Mouse (Mus musculus) CH12.LX (cell line): Measurements from ENCODE around the gene Prkcb. TPM values are rescaled to one million over a fixed set of nuclear protein-coding genes. Genes with fewer than 3 reads are reported as not detected.
A peak's percentile ranks its signal among the peaks of the same experiment; 100 is the strongest.

Experiments used
- DNase-seq: peaks from one replicate; pipeline ENCODE4 v3.0.0-alpha.2; 2013; ENCODE audit errors: extremely low read depth
- H3K27ac ChIP-seq: 2 replicates; pipeline ENCODE4 v1.5.1; 2012; ENCODE audit warnings: low read depth, mild to moderate bottlenecking, control low read depth, moderate library complexity; ENCODE audit not compliant: insufficient read depth
- H3K27me3 ChIP-seq: replicated peaks from 2 replicates; pipeline ENCODE3; 2012; ENCODE audit warnings: inconsistent platforms
- H3K36me3 ChIP-seq, 2 experiments: replicated peaks in 1 of 2; 2 replicates each; pipeline versions ENCODE3 to v1.6.1; 2012; ENCODE audit warnings: inconsistent platforms in 1 of 2, low read length in 1 of 2, mild to moderate bottlenecking in 1 of 2, mixed read lengths in 1 of 2, moderate library complexity in 1 of 2; ENCODE audit not compliant: control insufficient read depth in 1 of 2, insufficient read depth in 1 of 2
- H3K4me1 ChIP-seq, 2 experiments: 2 replicates each; pipeline ENCODE4 v1.6.1; 2012; ENCODE audit warnings: inconsistent platforms in 1 of 2, moderate library complexity in 1 of 2; ENCODE audit not compliant: insufficient read depth in 2 of 2, control insufficient read depth in 1 of 2
- H3K4me2 ChIP-seq: 2 replicates; pipeline ENCODE4 v1.6.1; 2012; ENCODE audit warnings: low read depth, mild to moderate bottlenecking, control low read depth; ENCODE audit not compliant: poor library complexity, insufficient read depth, severe bottlenecking
- H3K4me3 ChIP-seq, 3 experiments: fragments of 150-350 bp in 1 of 3; sonication (generic) in 1 of 3; replicated peaks in 1 of 3; 2 replicates each; pipeline versions ENCODE3 to v1.5.1; 2011 to 2012; ENCODE audit warnings: low read depth in 2 of 3, low read length in 2 of 3, mild to moderate bottlenecking in 2 of 3, moderate library complexity in 2 of 3, control low read depth in 1 of 3, improper control_type of control experiment in 1 of 3, inconsistent platforms in 1 of 3, mixed read lengths in 1 of 3; ENCODE audit not compliant: poor library complexity in 1 of 3
- H3K79me2 ChIP-seq: replicated peaks from 2 replicates; pipeline ENCODE4 v1.6.1; 2012; ENCODE audit warnings: mild to moderate bottlenecking, moderate library complexity; ENCODE audit not compliant: control insufficient read depth, poor library complexity, insufficient read depth, severe bottlenecking; ENCODE audit errors: extremely low read depth
- H3K9ac ChIP-seq: 2 replicates; pipeline ENCODE4 v1.6.1; 2012; ENCODE audit warnings: low read depth, mild to moderate bottlenecking, control low read depth, moderate library complexity; ENCODE audit not compliant: insufficient read depth
- H3K9me3 ChIP-seq: replicated peaks from 2 replicates; pipeline ENCODE3; 2012; ENCODE audit warnings: low read length, inconsistent platforms, mixed read lengths
- BHLHE40 ChIP-seq: IDR thresholded peaks from 2 replicates; pipeline ENCODE4 v1.6.1; 2011; ENCODE audit warnings: mild to moderate bottlenecking, low read depth, low read length, improper control_type of control experiment
- CHD2 ChIP-seq: IDR thresholded peaks from 2 replicates; pipeline ENCODE4 v1.6.1; 2011; ENCODE audit warnings: low read length, improper control_type of control experiment
- ETS1 ChIP-seq: conservative IDR thresholded peaks from 2 replicates; pipeline ENCODE4 v1.6.1; 2012; ENCODE audit warnings: low read depth, mild to moderate bottlenecking, inconsistent platforms, low read length, improper control_type of control experiment, moderate library complexity
- IRF4 ChIP-seq: IDR thresholded peaks from 2 replicates; pipeline ENCODE4 v1.6.1; 2014; ENCODE audit warnings: low read depth, mild to moderate bottlenecking, inconsistent platforms, low read length, improper control_type of control experiment
- JUN ChIP-seq: IDR thresholded peaks from 2 replicates; pipeline ENCODE4 v1.6.1; 2011; ENCODE audit warnings: low read depth, mild to moderate bottlenecking, low read length, improper control_type of control experiment, moderate library complexity; ENCODE audit not compliant: insufficient read depth
- KAT2A ChIP-seq: IDR thresholded peaks from 2 replicates; pipeline ENCODE4 v1.6.1; 2012; ENCODE audit warnings: low read length, improper control_type of control experiment, inconsistent platforms; ENCODE audit not compliant: insufficient replicate concordance
- MAX ChIP-seq: IDR thresholded peaks from 2 replicates; pipeline ENCODE4 v1.6.1; 2011; ENCODE audit warnings: low read length, improper control_type of control experiment
- MAZ ChIP-seq: IDR thresholded peaks from 2 replicates; pipeline ENCODE4 v1.6.1; 2012; ENCODE audit warnings: low read depth, mild to moderate bottlenecking, inconsistent platforms, low read length, improper control_type of control experiment, moderate library complexity
- MEF2A ChIP-seq: IDR thresholded peaks from 2 replicates; pipeline ENCODE4 v1.6.1; 2014; ENCODE audit warnings: low read depth, mild to moderate bottlenecking, inconsistent platforms, low read length, improper control_type of control experiment, borderline replicate concordance
- MXI1 ChIP-seq: IDR thresholded peaks from 2 replicates; pipeline ENCODE4 v1.6.1; 2011; ENCODE audit warnings: mild to moderate bottlenecking, low read depth, low read length, improper control_type of control experiment
- MYC ChIP-seq: IDR thresholded peaks from 2 replicates; pipeline ENCODE4 v1.6.1; 2011; ENCODE audit warnings: low read depth, mild to moderate bottlenecking, improper control_type of control experiment, low read length
- POLR2A ChIP-seq: IDR thresholded peaks from 2 replicates; pipeline ENCODE4 v1.6.1; 2011; ENCODE audit warnings: low read depth, mild to moderate bottlenecking, improper control_type of control experiment, low read length
- TBP ChIP-seq: conservative IDR thresholded peaks from 2 replicates; pipeline ENCODE4 v1.6.1; 2011; ENCODE audit warnings: low read depth, low read length, improper control_type of control experiment
- UBTF ChIP-seq: IDR thresholded peaks from 2 replicates; pipeline ENCODE4 v1.6.1; 2012; ENCODE audit warnings: low read depth, mild to moderate bottlenecking, inconsistent platforms, low read length, improper control_type of control experiment, moderate library complexity
- USF2 ChIP-seq: conservative IDR thresholded peaks from 2 replicates; pipeline ENCODE4 v1.6.1; 2011; ENCODE audit warnings: low read depth, low read length, improper control_type of control experiment
- ZC3H11A ChIP-seq: IDR thresholded peaks from 2 replicates; pipeline ENCODE4 v1.6.1; 2012; ENCODE audit warnings: low read depth, mild to moderate bottlenecking, inconsistent platforms, low read length, improper control_type of control experiment
- ZMIZ1 ChIP-seq: IDR thresholded peaks from 2 replicates; pipeline ENCODE4 v1.6.1; 2012; ENCODE audit warnings: low read depth, mild to moderate bottlenecking, inconsistent platforms, low read length, improper control_type of control experiment
- ZNF384 ChIP-seq: IDR thresholded peaks from 2 replicates; pipeline ENCODE4 v1.6.1; 2012; ENCODE audit warnings: low read depth, low read length, improper control_type of control experiment, inconsistent platforms
- dilution Hi-C: fragments of 300-500 bp; cut with MboI; formaldehyde crosslinking; loops from 2 replicates; pipeline ENCODE4 v1.14.3; 2020; ENCODE audit warnings: low sequenced_read_pairs; ENCODE audit not compliant: extremely low pct_unique_long_range_greater_than_20kb, extremely low pct_ligation_motif_present
- in situ Hi-C: fragments of 300-500 bp; cut with MboI; formaldehyde crosslinking; loops from 3 replicates; pipeline ENCODE4 v1.14.3; 2019; ENCODE audit warnings: low sequenced_read_pairs, low pct_ligation_motif_present, low pct_unique_long_range_greater_than_20kb, mixed read lengths
- polyA plus RNA-seq: library from polyadenylated mRNA; unstranded; fragments of >175 nt; gene quantifications from 2 replicates; pipeline ENCODE4 v1.2.1, GENCODE M21; 2012; ENCODE audit warnings: low read depth; ENCODE audit not compliant: insufficient read length
- total RNA-seq, 2 experiments: library from RNA; depleted of rRNA; stranded (reverse); fragments of 300-350 nt in 1 of 2; fragments of >200 nt in 1 of 2; gene quantifications; 2 replicates each; pipeline ENCODE4 v1.2.3; 2012 to 2014

Prkcb gene
- total and polyA plus RNA-seq, 3 experiments, result 323 to 463 (median 337) TPM

DNA sequence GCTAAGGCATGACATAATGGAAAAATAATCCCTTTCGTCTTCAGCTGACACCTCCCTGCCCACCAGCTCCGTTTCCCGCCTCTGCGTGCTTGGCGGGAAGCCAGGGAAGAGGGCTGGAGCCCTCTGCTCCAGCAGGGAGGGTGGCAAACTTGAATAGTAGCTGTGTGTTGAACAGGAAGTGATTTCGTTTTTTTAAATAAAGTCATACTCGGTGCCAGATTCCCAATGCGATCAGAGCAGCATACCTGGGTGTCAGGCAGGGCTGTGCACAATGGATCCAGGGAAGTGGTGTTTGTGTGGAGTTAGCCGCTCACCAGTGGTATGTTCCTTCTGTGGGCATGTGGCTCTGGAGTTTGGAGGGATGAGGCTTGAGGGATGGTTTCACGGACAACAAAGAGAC is 89.9 kb downstream of the Prkcb start:
- no peaks in the 10 kb centered on the region for H3K27me3 ChIP-seq
- no peak overlapping the region for H3K4me3 ChIP-seq
- dilution Hi-C loops, result no loop called here

DNA sequence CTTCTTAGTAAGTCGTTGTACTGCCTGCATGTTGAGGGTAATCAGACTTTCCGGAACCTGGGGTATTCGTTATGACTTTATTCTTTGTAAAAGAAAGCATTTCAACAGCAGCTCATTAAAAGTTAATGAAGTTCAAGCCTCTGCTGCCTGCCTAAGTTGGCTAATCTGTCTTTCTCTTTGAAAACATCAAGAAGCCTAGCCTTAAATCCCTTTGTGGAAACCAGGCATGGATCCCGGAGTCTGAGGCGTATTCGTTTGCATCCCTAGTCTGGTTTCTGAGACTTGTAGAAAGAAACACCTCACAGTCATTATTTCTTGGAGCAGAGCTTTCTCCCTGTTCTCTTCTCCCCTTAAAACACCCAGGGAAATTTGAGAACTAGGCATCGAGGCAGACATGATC is 90.7 kb downstream of the Prkcb start:
- no peaks in the 10 kb centered on the region for H3K9me3 ChIP-seq
- in situ Hi-C loops (no loop called here), dilution Hi-C loops (no loop called here)
- no peak for DNase-seq
- no peak overlapping the region for H3K9ac ChIP-seq
- H3K4me1 ChIP-seq, result peaks cover 19 to 76% of the 10 kb centered on the region in 2 experiments
- no peak overlapping the region for H3K4me2 ChIP-seq
- H3K79me2 ChIP-seq, result peaks cover 69% of the 10 kb centered on the region
- H3K27ac ChIP-seq, result peak overlapping the region; percentile 17; the same call in 1 of the 2 replicates
- no peak for TF ChIP-seq MXI1
- TF ChIP-seq MYC, result no peak
- TF ChIP-seq TBP, result no peak
- TF ChIP-seq ZC3H11A, result no peak
- no peak for TF ChIP-seq JUN
- TF ChIP-seq USF2, result no peak
- no peak for TF ChIP-seq MAX
- no peak for TF ChIP-seq ZMIZ1
- no peak for TF ChIP-seq MEF2A
- no peak for TF ChIP-seq ETS1
- no peaks in the 10 kb centered on the region for H3K27me3 ChIP-seq
- H3K4me3 ChIP-seq, result no peak overlapping the region
- H3K36me3 ChIP-seq, result peaks cover 23 to 74% of the 10 kb centered on the region in 2 experiments

More for the DNA sequence above, 89.9 kb downstream of the Prkcb start:
- Histone ChIP-seq H3K4me2 (no peak overlapping the region), H3K27ac (no peak overlapping the region), H3K9me3 (no peaks in the 10 kb centered on the region), H3K36me3 (peaks cover 23 to 72% of the 10 kb centered on the region in 2 experiments), H3K9ac (no peak overlapping the region), H3K79me2 (peaks cover 68% of the 10 kb centered on the region), H3K4me1 (peaks cover 21 to 75% of the 10 kb centered on the region in 2 experiments)
- in situ Hi-C loops, result no loop called here
- DNase-seq, result no peak
- no peak for TF ChIP-seq ZNF384
- TF ChIP-seq IRF4, result no peak
- no peak for TF ChIP-seq MEF2A
- no peak for TF ChIP-seq POLR2A
- TF ChIP-seq MXI1, result no peak
- TF ChIP-seq ZC3H11A, result no peak
- no peak for TF ChIP-seq USF2
- TF ChIP-seq UBTF, result no peak
- TF ChIP-seq MAX, result no peak
- TF ChIP-seq KAT2A, result no peak
- TF ChIP-seq ZMIZ1, result no peak
- no peak for TF ChIP-seq TBP
- no peak for TF ChIP-seq CHD2
- TF ChIP-seq BHLHE40, result no peak
- no peak for TF ChIP-seq MAZ
